Mouse (Mus musculus) embryonic facial prominence, embryonic 11.5 days (tissue): ENCODE measurements around the gene Eef2k. TPM values are rescaled to one million over a fixed set of nuclear protein-coding genes. Genes with fewer than 3 reads are reported as not detected.

Source experiments
- ATAC-seq: fragments of 200-750 bp; cut with Nextera tagmentation; replicated peaks from 2 replicates; pipeline ENCODE4 v1.8.0; 2017; ENCODE audit warnings: low read depth; ENCODE audit not compliant: insufficient number of reproducible peaks, low FRiP score, low TSS enrichment
- DNase-seq: peaks from one replicate; pipeline ENCODE4 v3.0.0-alpha.2; 2015; ENCODE audit warnings: low spot score
- H3K27ac ChIP-seq: fragments of 300-500 bp; sonication (generic); replicated peaks from 2 replicates; pipeline ENCODE4 v1.5.1; 2014; ENCODE audit warnings: mild to moderate bottlenecking, low read depth, low read length, control low read depth
- H3K27me3 ChIP-seq: fragments of 300-500 bp; sonication (generic); 2 replicates; pipeline ENCODE4 v1.6.1; 2014; ENCODE audit warnings: mild to moderate bottlenecking, low read length, moderate library complexity, mixed read lengths; ENCODE audit not compliant: control insufficient read depth, insufficient read depth
- H3K36me3 ChIP-seq: fragments of 300-500 bp; sonication (generic); replicated peaks from 2 replicates; pipeline ENCODE4 v1.6.1; 2014; ENCODE audit warnings: low read depth, mild to moderate bottlenecking, low read length, moderate library complexity, mixed read lengths; ENCODE audit not compliant: control insufficient read depth, insufficient read depth
- H3K4me1 ChIP-seq: fragments of 300-500 bp; sonication (generic); 2 replicates; pipeline ENCODE4 v1.6.1; 2014; ENCODE audit warnings: low read length, mixed read lengths; ENCODE audit not compliant: control insufficient read depth, insufficient read depth
- H3K4me2 ChIP-seq: fragments of 300-500 bp; sonication (generic); 2 replicates; pipeline ENCODE4 v1.6.1; 2014; ENCODE audit warnings: low read depth, mild to moderate bottlenecking, control low read depth, low read length, moderate library complexity
- H3K4me3 ChIP-seq: fragments of 300-500 bp; sonication (generic); 2 replicates; pipeline ENCODE4 v1.5.1; 2014; ENCODE audit warnings: low read depth, low read length, control low read depth
- H3K9ac ChIP-seq: fragments of 300-500 bp; sonication (generic); replicated peaks from 2 replicates; pipeline ENCODE4 v1.6.1; 2014; ENCODE audit warnings: mild to moderate bottlenecking, control low read depth, low read length
- H3K9me3 ChIP-seq: fragments of 300-500 bp; sonication (generic); replicated peaks from 2 replicates; pipeline ENCODE4 v1.6.1; 2016; ENCODE audit warnings: mild to moderate bottlenecking, low read length, inconsistent platforms, mixed read lengths; ENCODE audit not compliant: control insufficient read depth
- WGBS: fragments of 180-500 bp; shearing (Covaris S2); extraction: QIAGEN DNeasy Blood & Tissue Kit; methylation state at CpG from one replicate; pipeline ENCODE4 v1.1.7; 2014; 5-methylcytosine and 5-hydroxymethylcytosine counted together
- polyA plus RNA-seq: library from polyadenylated mRNA; unstranded; fragments of >200 nt; fragmentation: Nextera tagmentation; extraction: Ambion mirVana; gene quantifications from 2 replicates; pipeline ENCODE4 v1.2.1, GENCODE M21; 2014

Gene Eef2k
- polyA plus RNA-seq, 1 experiment from 2014 or later: 8.7 TPM

DNA sequence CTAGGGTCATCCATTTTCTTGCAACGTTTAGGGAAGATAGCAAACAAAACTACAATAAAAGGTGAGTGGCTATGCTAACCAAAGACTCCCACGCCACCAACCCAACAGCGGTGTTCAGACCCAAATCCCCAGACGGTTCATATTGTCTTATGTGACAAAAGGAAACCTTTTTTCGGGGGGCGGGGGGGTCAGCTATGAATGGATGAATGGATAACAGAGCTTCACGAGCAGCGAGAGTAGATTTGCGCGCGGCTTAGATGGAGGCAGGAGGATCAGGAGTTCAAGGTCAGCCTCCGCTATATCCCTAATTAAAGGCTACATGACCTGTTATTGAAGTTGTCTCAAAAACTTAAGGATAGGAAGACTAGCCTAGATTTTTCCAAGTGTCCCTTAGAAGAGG, 6.3 kb upstream of the Eef2k start:
- Histone ChIP-seq H3K4me1 (no peaks in the 10 kb centered on the region; the same call in 1 of the 2 replicates), H3K36me3 (no peaks in the 10 kb centered on the region), H3K4me2 (peak overlapping the region; percentile 30), H3K9me3 (no peaks in the 10 kb centered on the region), H3K4me3 (peak overlapping the region; percentile 44), H3K27ac (no peak overlapping the region), H3K9ac (no peak overlapping the region), H3K27me3 (no peaks in the 10 kb centered on the region)
- 4% methylated on average over 12 of the region's 12 CpGs for WGBS
- DNase-seq (peak; percentile 70), ATAC-seq (no peak)

DNA sequence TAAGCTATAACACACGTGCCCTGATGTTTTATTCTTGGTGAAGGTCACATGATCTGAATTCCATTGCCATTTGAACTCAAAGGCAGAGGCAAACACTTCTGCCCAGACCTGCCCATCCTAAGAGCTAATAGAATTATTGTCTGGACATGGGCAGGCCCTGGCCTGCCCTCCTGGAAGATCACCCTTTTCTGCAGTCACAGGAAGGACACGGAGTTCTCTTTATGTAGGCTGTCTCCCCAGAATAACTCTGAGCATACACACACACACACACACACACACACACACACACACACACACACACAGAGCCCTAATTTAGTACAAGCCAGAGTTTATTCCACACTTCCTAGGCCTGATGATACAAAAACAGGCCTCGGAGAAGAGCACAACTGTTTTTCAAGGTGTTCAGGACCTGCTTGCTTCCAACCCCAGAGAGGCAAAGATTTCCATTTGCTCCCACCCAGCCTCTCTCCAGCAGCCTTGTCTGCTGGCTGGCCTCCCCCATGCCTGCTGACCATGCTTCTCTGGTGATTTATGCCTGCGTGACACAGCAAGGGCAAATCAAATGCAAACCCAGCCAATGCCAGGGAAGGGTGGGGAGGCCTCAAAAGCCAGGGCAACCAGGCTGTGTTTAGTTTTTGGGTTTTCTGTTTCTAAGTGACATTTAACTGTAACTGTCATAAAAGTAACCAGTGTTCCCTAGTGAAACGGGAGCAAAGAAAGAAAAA, 4.0 kb upstream of the Eef2k start:
- DNase-seq: no peak
- H3K27me3 ChIP-seq: no peaks in the 10 kb centered on the region
- H3K9me3 ChIP-seq: no peaks in the 10 kb centered on the region
- no peak for ATAC-seq
- no peaks in the 10 kb centered on the region for H3K36me3 ChIP-seq
- no peak overlapping the region for H3K27ac ChIP-seq
- no peak overlapping the region for H3K9ac ChIP-seq
- H3K4me3 ChIP-seq: no peak overlapping the region
- H3K4me2 ChIP-seq: no peak overlapping the region
- no peaks in the 10 kb centered on the region for H3K4me1 ChIP-seq
- WGBS: 73% methylated on average over 5 of the region's 5 CpGs

DNA sequence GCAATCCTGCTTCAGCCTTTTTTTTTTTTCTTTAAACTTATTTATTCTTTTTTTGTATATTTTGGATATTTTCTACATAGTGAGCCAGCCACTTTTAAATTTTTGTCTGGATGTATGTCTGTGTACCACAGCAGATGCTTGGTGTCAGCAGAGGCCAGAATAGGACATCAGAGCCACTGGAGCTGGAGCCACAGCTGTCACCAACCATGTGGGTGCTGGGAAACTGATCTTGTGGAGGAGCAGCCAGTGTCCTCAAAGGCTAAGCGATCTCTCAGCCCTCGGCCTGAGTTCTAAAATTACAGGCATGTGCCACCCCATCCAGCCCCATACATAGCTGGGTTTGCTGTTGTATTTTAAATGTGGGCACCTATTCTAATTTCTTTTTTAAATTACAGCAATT, 2.8 kb upstream of the Eef2k start:
- no peak overlapping the region for H3K9ac ChIP-seq

DNA sequence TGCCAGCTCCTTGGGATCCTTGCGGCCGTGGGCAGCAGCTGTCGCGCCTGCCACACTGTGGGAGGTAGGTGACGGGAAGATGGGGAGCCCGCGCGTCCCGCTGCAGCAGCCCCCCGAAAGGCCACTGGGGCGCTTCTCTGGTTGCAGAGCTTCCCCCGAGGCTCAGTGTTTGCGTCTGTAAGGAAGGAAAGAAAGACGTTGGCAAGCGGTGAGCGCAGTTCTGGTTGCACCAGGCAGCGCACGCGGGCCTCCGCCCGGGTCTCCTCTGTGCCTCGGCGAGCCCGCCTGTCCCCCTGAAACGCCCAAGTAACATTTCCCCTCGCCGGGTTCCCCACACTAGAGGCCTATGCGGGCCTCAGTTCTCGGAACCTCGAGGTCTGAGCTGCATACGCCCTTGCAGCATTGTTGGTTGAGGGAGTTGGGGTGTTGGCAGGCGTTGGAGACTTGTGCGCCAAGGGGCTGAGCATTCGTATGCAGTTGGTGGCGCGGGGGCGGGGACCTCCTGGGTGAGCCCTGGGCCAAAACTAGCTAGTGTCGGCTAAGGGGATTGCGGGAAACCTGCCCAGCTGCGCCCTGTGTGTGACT, 498 bp downstream of the Eef2k start:
- Histone ChIP-seq H3K9ac (peak overlapping the region; percentile 75), H3K4me1 (no peaks in the 10 kb centered on the region), H3K9me3 (no peaks in the 10 kb centered on the region), H3K4me2 (peak overlapping the region; percentile 81), H3K27me3 (no peaks in the 10 kb centered on the region), H3K4me3 (peak overlapping the region; percentile 66), H3K36me3 (no peaks in the 10 kb centered on the region), H3K27ac (peak overlapping the region; percentile 79)
- ATAC-seq (peak; percentile 75), DNase-seq (peak; percentile 76)
- WGBS: 1% methylated on average over 40 of the region's 40 CpGs

More for the DNA sequence above, 2.8 kb upstream of the Eef2k start:
- H3K36me3 ChIP-seq: no peaks in the 10 kb centered on the region
- no peaks in the 10 kb centered on the region for H3K4me1 ChIP-seq
- H3K27ac ChIP-seq: no peak overlapping the region
- H3K27me3 ChIP-seq: no peaks in the 10 kb centered on the region
- no peaks in the 10 kb centered on the region for H3K9me3 ChIP-seq
- DNase-seq (no peak), ATAC-seq (no peak)
- H3K4me2 ChIP-seq: no peak overlapping the region
- 69% methylated on average over 2 of the region's 2 CpGs for WGBS
- no peak overlapping the region for H3K4me3 ChIP-seq

DNA sequence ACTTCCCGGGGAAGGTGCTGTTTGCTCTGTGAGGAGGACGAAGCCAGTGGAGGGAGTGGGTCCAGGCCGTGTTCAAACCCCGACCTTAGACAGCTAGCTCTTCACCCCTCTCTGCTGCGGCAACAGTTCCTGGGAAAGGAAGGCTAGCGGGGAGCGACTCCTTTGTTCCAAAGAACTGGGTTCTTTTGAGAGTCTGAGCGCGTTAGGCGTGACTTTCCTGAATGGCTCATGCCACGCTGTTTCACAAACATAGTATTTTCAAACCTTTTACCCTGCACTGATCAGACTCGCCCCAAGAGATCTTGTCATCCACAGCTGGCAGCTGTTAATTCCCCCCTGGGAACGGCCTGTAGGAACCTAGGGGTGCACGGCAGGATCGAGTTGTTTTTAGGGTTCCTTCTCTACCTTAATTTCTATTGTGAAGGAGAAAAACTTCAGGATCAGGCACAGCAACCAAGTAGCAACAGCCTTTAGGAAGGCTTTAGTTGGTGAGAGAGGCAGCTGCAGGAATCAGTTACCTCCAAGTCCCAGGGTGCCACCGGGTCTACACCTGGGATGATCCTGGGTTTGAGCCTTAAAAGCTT, 1.3 kb downstream of the Eef2k start:
- DNase-seq: peak; percentile 46
- H3K9me3 ChIP-seq: no peaks in the 10 kb centered on the region
- no peaks in the 10 kb centered on the region for H3K4me1 ChIP-seq
- peak overlapping the region; percentile 66 for H3K4me3 ChIP-seq
- peak overlapping the region; percentile 81 for H3K4me2 ChIP-seq
- H3K9ac ChIP-seq: peak overlapping the region; percentile 75
- ATAC-seq: peak; percentile 5; the same call in 1 of the 2 replicates
- no peaks in the 10 kb centered on the region for H3K36me3 ChIP-seq
- WGBS: 1% methylated on average over 16 of the region's 16 CpGs
- H3K27me3 ChIP-seq: no peaks in the 10 kb centered on the region
- H3K27ac ChIP-seq: 0 out of 2 replicates have a peak overlapping the region, but pooled peaks have one; percentile 79

DNA sequence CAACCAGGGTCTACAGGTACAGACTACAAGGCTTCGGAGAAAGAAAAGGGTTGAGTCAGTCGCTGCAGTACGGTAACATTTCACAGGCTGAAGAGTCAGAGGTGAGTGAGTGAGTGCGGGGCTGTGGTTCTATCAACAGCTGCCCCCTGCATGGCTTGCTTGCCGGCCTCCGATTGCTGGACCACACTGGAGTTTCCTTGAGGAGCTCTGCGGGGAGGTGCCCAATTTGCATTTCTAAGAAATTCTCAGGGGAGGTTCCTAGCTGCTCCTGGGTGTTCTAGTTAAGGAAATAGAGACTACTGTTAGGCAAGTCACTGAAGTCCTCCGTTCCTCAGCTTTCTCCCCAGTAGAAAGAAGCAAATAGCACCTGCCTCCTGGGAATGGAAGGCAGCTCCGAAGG, 2.1 kb downstream of the Eef2k start:
- Histone ChIP-seq H3K27me3 (no peaks in the 10 kb centered on the region), H3K9me3 (no peaks in the 10 kb centered on the region), H3K9ac (peak overlapping the region; percentile 75), H3K36me3 (no peaks in the 10 kb centered on the region), H3K4me2 (peak overlapping the region; percentile 81), H3K4me1 (no peaks in the 10 kb centered on the region), H3K27ac (no peak overlapping the region), H3K4me3 (no peak overlapping the region; the same call in 1 of the 2 replicates)
- DNase-seq: no peak
- 9% methylated on average over 9 of the region's 9 CpGs for WGBS
- no peak for ATAC-seq

DNA sequence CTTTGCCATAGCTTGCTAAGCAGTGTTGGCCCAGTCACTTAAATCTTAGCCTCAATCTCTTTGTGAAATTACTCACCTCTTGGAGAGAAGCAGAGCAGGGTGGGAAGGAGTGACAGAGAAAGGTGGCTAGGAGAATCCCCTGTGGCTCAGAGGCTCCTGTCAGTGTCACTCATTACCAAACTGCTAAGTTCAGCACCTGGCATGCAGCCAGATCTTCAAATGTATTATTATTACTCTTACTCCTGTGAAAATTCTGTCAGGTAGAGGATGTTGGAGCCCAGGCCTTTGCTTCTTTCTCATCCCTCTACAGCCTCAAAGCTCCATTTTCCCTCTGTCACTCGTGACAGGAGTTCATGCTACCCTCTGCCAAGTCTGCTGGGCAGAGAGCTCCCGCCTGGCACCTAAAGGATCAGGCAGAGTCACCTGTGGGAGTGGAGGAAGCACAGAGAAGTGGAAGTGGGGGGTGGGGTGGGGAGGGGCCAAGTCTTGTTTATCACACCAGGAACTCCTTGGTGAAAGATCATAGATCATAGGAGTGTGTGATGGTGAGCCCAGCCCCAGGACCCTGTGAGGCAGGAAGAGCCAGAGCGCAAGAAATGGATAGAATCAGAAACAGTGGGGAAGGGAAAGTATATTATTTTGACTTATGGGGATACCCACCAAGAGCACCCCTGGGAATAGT, 6.3 kb downstream of the Eef2k start:
- H3K4me1 ChIP-seq: no peaks in the 10 kb centered on the region
- no peak overlapping the region for H3K9ac ChIP-seq

More for the DNA sequence above, 6.3 kb downstream of the Eef2k start:
- WGBS: 89% methylated on average over 3 of the region's 3 CpGs
- no peaks in the 10 kb centered on the region for H3K9me3 ChIP-seq
- no peaks in the 10 kb centered on the region for H3K36me3 ChIP-seq
- H3K4me3 ChIP-seq: no peak overlapping the region
- DNase-seq (no peak), ATAC-seq (no peak)
- no peak overlapping the region for H3K4me2 ChIP-seq
- no peak overlapping the region for H3K27ac ChIP-seq
- no peaks in the 10 kb centered on the region for H3K27me3 ChIP-seq
